Mouse (Mus musculus): Measurements from ENCODE around the gene Rasl12. TPM values are rescaled to one million over a fixed set of nuclear protein-coding genes. Genes with fewer than 3 reads are reported as not detected.
A peak's percentile ranks its signal among the peaks of the same experiment; 100 is the strongest.

The Rasl12 gene
- total and polyA plus RNA-seq, 2 experiments from 2014 or later: 7.9 to 8.5 TPM

- Histone ChIP-seq H3K4me3 (ENCODE audit: low read depth, low read length) (no peak overlapping the region), H3K4me1 (ENCODE audit: control insufficient read depth, insufficient read depth) (no peaks in the 10 kb centered on the region), H3K27ac (ENCODE audit: low read depth) (no peak overlapping the region), H3K9ac (replicated peaks; ENCODE audit: low read depth, low read length) (no peak overlapping the region), H3K27me3 (ENCODE audit: control insufficient read depth, insufficient read depth, low read length) (no peaks in the 10 kb centered on the region), H3K4me2 (ENCODE audit: low read depth, low read length) (no peak overlapping the region), H3K9me3 (replicated peaks; ENCODE audit: control insufficient read depth, low read length) (no peaks in the 10 kb centered on the region), H3K36me3 (replicated peaks; ENCODE audit: control insufficient read depth, insufficient read depth, low read length) (peaks cover 70% of the 10 kb centered on the region)
- ATAC-seq (ENCODE audit: insufficient read depth, low read depth): no peak
- TF ChIP-seq EP300 (IDR thresholded peaks at IDR 0.05; ENCODE audit: low read depth) (no peak), CTCF (IDR thresholded peaks at IDR 0.05; ENCODE audit: low read depth) (no peak)
- DNase-seq (ENCODE audit: low spot score): no peak
- 89% methylated on average over 6 of the region's 6 CpGs for WGBS
Measured at GRCm38 (mm10) chr9:65447951-65448350, 49.6 kb downstream of the Rasl12 start.

GRCm38 (mm10) chr9:65458975-65459374 is 60.7 kb downstream of the Rasl12 start:
- no peaks in the 10 kb centered on the region for H3K36me3 ChIP-seq (replicated peaks; ENCODE audit: control insufficient read depth, insufficient read depth, low read length)
- H3K9me3 ChIP-seq (replicated peaks; ENCODE audit: control insufficient read depth, low read length): no peaks in the 10 kb centered on the region
- peaks cover 15% of the 10 kb centered on the region for H3K4me1 ChIP-seq (ENCODE audit: control insufficient read depth, insufficient read depth)
- H3K27ac ChIP-seq (ENCODE audit: low read depth): no peak overlapping the region
- H3K4me3 ChIP-seq (ENCODE audit: low read depth, low read length): no peak overlapping the region
- WGBS: 80% methylated on average over 2 of the region's 2 CpGs
- no peak overlapping the region for H3K4me2 ChIP-seq (ENCODE audit: low read depth, low read length)
- DNase-seq (ENCODE audit: low spot score) (no peak), ATAC-seq (ENCODE audit: insufficient read depth, low read depth) (no peak)
- no peaks in the 10 kb centered on the region for H3K27me3 ChIP-seq (ENCODE audit: control insufficient read depth, insufficient read depth, low read length)
- no peak overlapping the region for H3K9ac ChIP-seq (replicated peaks; ENCODE audit: low read depth, low read length)
- TF ChIP-seq EP300 (IDR thresholded peaks at IDR 0.05; ENCODE audit: low read depth) (no peak), CTCF (IDR thresholded peaks at IDR 0.05; ENCODE audit: low read depth) (no peak)

GRCm38 (mm10) chr9:65460198-65460597 is 61.9 kb downstream of the Rasl12 start:
- no peaks in the 10 kb centered on the region for H3K36me3 ChIP-seq (replicated peaks; ENCODE audit: control insufficient read depth, insufficient read depth, low read length)
- 0 out of 2 replicates have a peak overlapping the region, but pooled peaks have one; percentile 64 for H3K9ac ChIP-seq (replicated peaks; ENCODE audit: low read depth, low read length)
- peaks cover 15% of the 10 kb centered on the region for H3K4me1 ChIP-seq (ENCODE audit: control insufficient read depth, insufficient read depth)
- H3K4me2 ChIP-seq (ENCODE audit: low read depth, low read length): peak overlapping the region; percentile 70
- H3K27ac ChIP-seq (ENCODE audit: low read depth): peak overlapping the region; percentile 34; the same call in 1 of the 2 replicates
- TF ChIP-seq CTCF (IDR thresholded peaks at IDR 0.05; ENCODE audit: low read depth): no peak
- TF ChIP-seq EP300 (IDR thresholded peaks at IDR 0.05; ENCODE audit: low read depth): no peak
- no peaks in the 10 kb centered on the region for H3K9me3 ChIP-seq (replicated peaks; ENCODE audit: control insufficient read depth, low read length)
- DNase-seq (ENCODE audit: low spot score): no peak
- no peak for ATAC-seq (ENCODE audit: insufficient read depth, low read depth)
- WGBS: 55% methylated on average over 3 of the region's 3 CpGs
- no peaks in the 10 kb centered on the region for H3K27me3 ChIP-seq (ENCODE audit: control insufficient read depth, insufficient read depth, low read length)
- peak overlapping the region; percentile 80 for H3K4me3 ChIP-seq (ENCODE audit: low read depth, low read length)

GRCm38 (mm10) chr9:65460732-65461442 is 62.6 kb downstream of the Rasl12 start, which contains the start of gene Spg21:
Gene Spg21 (plus strand): TSS chr9:65460947.
- no peak for TF ChIP-seq CTCF (IDR thresholded peaks at IDR 0.05; ENCODE audit: low read depth)
- TF ChIP-seq EP300 (IDR thresholded peaks at IDR 0.05; ENCODE audit: low read depth): no peak
- ATAC-seq (ENCODE audit: insufficient read depth, low read depth) (peak; percentile 98), DNase-seq (ENCODE audit: low spot score) (peak; percentile 88)
- no peaks in the 10 kb centered on the region for H3K9me3 ChIP-seq (replicated peaks; ENCODE audit: control insufficient read depth, low read length)
- H3K9ac ChIP-seq (replicated peaks; ENCODE audit: low read depth, low read length): peak within 1 kb of the TSS; percentile 64
- peak within 1 kb of the TSS; percentile 70 for H3K4me2 ChIP-seq (ENCODE audit: low read depth, low read length)
- peak within 1 kb of the TSS; percentile 80 for H3K4me3 ChIP-seq (ENCODE audit: low read depth, low read length)
- peaks cover under 1% of the 10 kb centered on the region; the same call in 1 of the 2 replicates for H3K36me3 ChIP-seq (replicated peaks; ENCODE audit: control insufficient read depth, insufficient read depth, low read length)
- H3K27ac ChIP-seq (ENCODE audit: low read depth): peak within 1 kb of the TSS; percentile 59
- H3K27me3 ChIP-seq (ENCODE audit: control insufficient read depth, insufficient read depth, low read length): no peaks in the 10 kb centered on the region
- under 1% methylated on average over 53 of the region's 53 CpGs for WGBS
- H3K4me1 ChIP-seq (ENCODE audit: control insufficient read depth, insufficient read depth): peaks cover 15% of the 10 kb centered on the region

GRCm38 (mm10) chr9:65462544-65462943 is 64.2 kb downstream of the Rasl12 start:
- DNase-seq (ENCODE audit: low spot score): no peak

More at GRCm38 (mm10) chr9:65462544-65462943, 64.2 kb downstream of the Rasl12 start:
- Histone ChIP-seq H3K4me3 (ENCODE audit: low read depth, low read length) (no peak overlapping the region), H3K9me3 (replicated peaks; ENCODE audit: control insufficient read depth, low read length) (no peaks in the 10 kb centered on the region), H3K9ac (replicated peaks; ENCODE audit: low read depth, low read length) (no peak overlapping the region), H3K36me3 (replicated peaks; ENCODE audit: control insufficient read depth, insufficient read depth, low read length) (peaks cover 7% of the 10 kb centered on the region; the same call in 1 of the 2 replicates), H3K27ac (ENCODE audit: low read depth) (no peak overlapping the region), H3K4me2 (ENCODE audit: low read depth, low read length) (no peak overlapping the region), H3K4me1 (ENCODE audit: control insufficient read depth, insufficient read depth) (peaks cover 15% of the 10 kb centered on the region), H3K27me3 (ENCODE audit: control insufficient read depth, insufficient read depth, low read length) (no peaks in the 10 kb centered on the region)
- 70% methylated on average over 5 of the region's 5 CpGs for WGBS
- ATAC-seq (ENCODE audit: insufficient read depth, low read depth): no peak
- no peak for TF ChIP-seq EP300 (IDR thresholded peaks at IDR 0.05; ENCODE audit: low read depth)
- no peak for TF ChIP-seq CTCF (IDR thresholded peaks at IDR 0.05; ENCODE audit: low read depth)
